Mouse (Mus musculus): Measurements from ENCODE around the gene Olfr313. TPM values are rescaled to one million over a fixed set of nuclear protein-coding genes. Genes with fewer than 3 reads are reported as not detected.
"Not testable (repeated sequence)": the region's sequence is repeated elsewhere in the genome, so short reads cannot be mapped to it uniquely, and the experiment has no call there.

Olfr313 gene
- polyA plus RNA-seq (2012; fragmentation: generic; extraction: Trizol), result not detected
- long read RNA-seq, experiment 1, result 0 reads
- long read RNA-seq, experiment 2, result 0 reads

- not testable (repeated sequence) for H3K79me3 ChIP-seq (ENCODE audit: low read depth); H3K36me3 ChIP-seq (ENCODE audit: control insufficient read depth, insufficient read depth); H3ac ChIP-seq (ENCODE audit: control insufficient read depth, insufficient read length, low read depth); H3K4me3 ChIP-seq (ENCODE audit: insufficient read depth, poor library complexity, severe bottlenecking); H3K27me3 ChIP-seq (ENCODE audit: control insufficient read depth, insufficient read depth, insufficient read length); H3K79me2 ChIP-seq (ENCODE audit: control insufficient read depth, insufficient read depth)
Observed at GRCm38 (mm10) chr11:58814700-58815099, at the start of gene Olfr313. Gene Olfr313, plus strand, starts transcription at chr11:58815000.

- no peaks in the 10 kb centered on the region for H3K27me3 ChIP-seq (ENCODE audit: control insufficient read depth, insufficient read depth, insufficient read length)
- H3K79me2 ChIP-seq (ENCODE audit: control insufficient read depth, insufficient read depth), result no peaks in the 10 kb centered on the region
- H3K4me3 ChIP-seq (ENCODE audit: insufficient read depth, poor library complexity, severe bottlenecking), result no peak within 1 kb of the TSS
- no peaks in the 10 kb centered on the region for H3K79me3 ChIP-seq (ENCODE audit: low read depth)
- H3ac ChIP-seq (ENCODE audit: control insufficient read depth, insufficient read length, low read depth), result no peak within 1 kb of the TSS
- no peaks in the 10 kb centered on the region for H3K36me3 ChIP-seq (ENCODE audit: control insufficient read depth, insufficient read depth)
- no peak for TF ChIP-seq MYOG (IDR thresholded peaks at IDR 0.05; ENCODE audit: control insufficient read depth, extremely low read depth, insufficient read length)
- TF ChIP-seq CTCF (IDR thresholded peaks at IDR 0.05; ENCODE audit: control insufficient read depth, insufficient read depth, insufficient read length), result no peak
- TF ChIP-seq MAX (IDR thresholded peaks at IDR 0.05), result no peak
- no peak for TF ChIP-seq MYOD1 (IDR thresholded peaks at IDR 0.05; ENCODE audit: control insufficient read depth, insufficient read length, low read depth)
- TF ChIP-seq CEBPB (IDR thresholded peaks at IDR 0.05; ENCODE audit: low read depth), result no peak
- TF ChIP-seq USF1 (IDR thresholded peaks at IDR 0.05; ENCODE audit: low read depth), result no peak
- no peak for TF ChIP-seq FOSL1 (IDR thresholded peaks at IDR 0.05; ENCODE audit: insufficient read depth, low read length, poor library complexity, severe bottlenecking)
Observed at GRCm38 (mm10) chr11:58772888-58773287, 41.9 kb upstream of the Olfr313 start, which contains the start of gene Olfr315. Gene Olfr315, plus strand, starts transcription at chr11:58773188.

GRCm38 (mm10) chr11:58782480-58783089 is 32.2 kb upstream of the Olfr313 start, which contains the start of gene Olfr314:
Gene Olfr314, plus strand, starts transcription at chr11:58782952.
- no peak within 1 kb of the TSS for H3ac ChIP-seq (ENCODE audit: control insufficient read depth, insufficient read length, low read depth)
- H3K79me3 ChIP-seq (ENCODE audit: low read depth), result no peaks in the 10 kb centered on the region
- H3K36me3 ChIP-seq (ENCODE audit: control insufficient read depth, insufficient read depth), result no peaks in the 10 kb centered on the region
- no peak within 1 kb of the TSS for H3K4me3 ChIP-seq (ENCODE audit: insufficient read depth, poor library complexity, severe bottlenecking)
- peaks cover 8% of the 10 kb centered on the region for H3K27me3 ChIP-seq (ENCODE audit: control insufficient read depth, insufficient read depth, insufficient read length)
- TF ChIP-seq MYOG (IDR thresholded peaks at IDR 0.05; ENCODE audit: control insufficient read depth, extremely low read depth, insufficient read length), result no peak
- TF ChIP-seq MAX (IDR thresholded peaks at IDR 0.05), result no peak
- no peak for TF ChIP-seq CEBPB (IDR thresholded peaks at IDR 0.05; ENCODE audit: low read depth)
- TF ChIP-seq CTCF (IDR thresholded peaks at IDR 0.05; ENCODE audit: control insufficient read depth, insufficient read depth, insufficient read length), result no peak
- no peak for TF ChIP-seq USF1 (IDR thresholded peaks at IDR 0.05; ENCODE audit: low read depth)
- no peak for TF ChIP-seq FOSL1 (IDR thresholded peaks at IDR 0.05; ENCODE audit: insufficient read depth, low read length, poor library complexity, severe bottlenecking)
- TF ChIP-seq MYOD1 (IDR thresholded peaks at IDR 0.05; ENCODE audit: control insufficient read depth, insufficient read length, low read depth), result no peak
- no peaks in the 10 kb centered on the region for H3K79me2 ChIP-seq (ENCODE audit: control insufficient read depth, insufficient read depth)

GRCm38 (mm10) chr11:58784182-58784581 is 30.6 kb upstream of the Olfr313 start:
- TF ChIP-seq MAX (IDR thresholded peaks at IDR 0.05) (no peak), CEBPB (IDR thresholded peaks at IDR 0.05; ENCODE audit: low read depth) (no peak), CTCF (IDR thresholded peaks at IDR 0.05; ENCODE audit: control insufficient read depth, insufficient read depth, insufficient read length) (no peak), USF1 (IDR thresholded peaks at IDR 0.05; ENCODE audit: low read depth) (no peak), MYOD1 (IDR thresholded peaks at IDR 0.05; ENCODE audit: control insufficient read depth, insufficient read length, low read depth) (no peak), MYOG (IDR thresholded peaks at IDR 0.05; ENCODE audit: control insufficient read depth, extremely low read depth, insufficient read length) (no peak), FOSL1 (IDR thresholded peaks at IDR 0.05; ENCODE audit: insufficient read depth, low read length, poor library complexity, severe bottlenecking) (no peak)
- no peak overlapping the region for H3K4me3 ChIP-seq (ENCODE audit: insufficient read depth, poor library complexity, severe bottlenecking)

GRCm38 (mm10) chr11:58787651-58788050 is 27.1 kb upstream of the Olfr313 start:
- TF ChIP-seq USF1 (IDR thresholded peaks at IDR 0.05; ENCODE audit: low read depth) (no peak), FOSL1 (IDR thresholded peaks at IDR 0.05; ENCODE audit: insufficient read depth, low read length, poor library complexity, severe bottlenecking) (no peak)
- Histone ChIP-seq H3K4me3 (ENCODE audit: insufficient read depth, poor library complexity, severe bottlenecking) (no peak overlapping the region), H3K79me2 (ENCODE audit: control insufficient read depth, insufficient read depth) (no peaks in the 10 kb centered on the region), H3ac (ENCODE audit: control insufficient read depth, insufficient read length, low read depth) (no peak overlapping the region), H3K27me3 (ENCODE audit: control insufficient read depth, insufficient read depth, insufficient read length) (no peaks in the 10 kb centered on the region), H3K36me3 (ENCODE audit: control insufficient read depth, insufficient read depth) (no peaks in the 10 kb centered on the region), H3K79me3 (ENCODE audit: low read depth) (no peaks in the 10 kb centered on the region)

More at GRCm38 (mm10) chr11:58784182-58784581, 30.6 kb upstream of the Olfr313 start:
- H3K79me2 ChIP-seq (ENCODE audit: control insufficient read depth, insufficient read depth), result no peaks in the 10 kb centered on the region
- H3K36me3 ChIP-seq (ENCODE audit: control insufficient read depth, insufficient read depth), result no peaks in the 10 kb centered on the region
- no peaks in the 10 kb centered on the region for H3K79me3 ChIP-seq (ENCODE audit: low read depth)
- H3ac ChIP-seq (ENCODE audit: control insufficient read depth, insufficient read length, low read depth), result no peak overlapping the region
- H3K27me3 ChIP-seq (ENCODE audit: control insufficient read depth, insufficient read depth, insufficient read length), result no peaks in the 10 kb centered on the region

GRCm38 (mm10) chr11:58788346-58788745 is 26.5 kb upstream of the Olfr313 start:
- no peaks in the 10 kb centered on the region for H3K79me3 ChIP-seq (ENCODE audit: low read depth)
- no peak overlapping the region for H3K4me3 ChIP-seq (ENCODE audit: insufficient read depth, poor library complexity, severe bottlenecking)
- H3K79me2 ChIP-seq (ENCODE audit: control insufficient read depth, insufficient read depth), result no peaks in the 10 kb centered on the region
- no peaks in the 10 kb centered on the region for H3K36me3 ChIP-seq (ENCODE audit: control insufficient read depth, insufficient read depth)
- no peaks in the 10 kb centered on the region for H3K27me3 ChIP-seq (ENCODE audit: control insufficient read depth, insufficient read depth, insufficient read length)
- no peak overlapping the region for H3ac ChIP-seq (ENCODE audit: control insufficient read depth, insufficient read length, low read depth)
- TF ChIP-seq CEBPB (IDR thresholded peaks at IDR 0.05; ENCODE audit: low read depth) (no peak), FOSL1 (IDR thresholded peaks at IDR 0.05; ENCODE audit: insufficient read depth, low read length, poor library complexity, severe bottlenecking) (no peak), USF1 (IDR thresholded peaks at IDR 0.05; ENCODE audit: low read depth) (no peak), CTCF (IDR thresholded peaks at IDR 0.05; ENCODE audit: control insufficient read depth, insufficient read depth, insufficient read length) (no peak), MYOG (IDR thresholded peaks at IDR 0.05; ENCODE audit: control insufficient read depth, extremely low read depth, insufficient read length) (no peak), MAX (IDR thresholded peaks at IDR 0.05) (no peak), MYOD1 (IDR thresholded peaks at IDR 0.05; ENCODE audit: control insufficient read depth, insufficient read length, low read depth) (no peak)

Measured in C2C12 (cell line).